Comparison of ENCODE assay signal across 10 mouse cellular contexts in the genomic region with DNA sequence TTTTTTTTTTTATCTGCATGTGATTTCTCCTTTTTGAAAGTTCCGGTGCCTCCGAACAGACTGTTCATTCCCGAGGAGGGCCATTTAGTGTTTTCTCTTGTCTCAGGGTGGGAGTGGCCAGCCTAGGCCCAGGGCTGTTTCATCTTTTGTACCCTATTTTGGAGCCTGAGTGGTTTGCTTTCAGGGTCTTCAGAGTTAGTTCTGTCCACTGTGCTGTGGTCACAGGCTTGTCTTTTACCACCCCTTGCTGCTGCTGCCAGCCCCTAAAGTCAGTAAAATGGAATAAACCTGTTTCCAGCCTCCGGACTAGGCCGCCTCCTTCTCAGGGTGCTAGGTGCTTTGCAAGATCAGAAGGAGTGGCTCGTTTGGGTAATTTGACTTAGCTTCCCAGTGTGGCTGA. TPM values are rescaled to one million over a fixed set of nuclear protein-coding genes. Genes with fewer than 3 reads are reported as not detected.
DNase-seq lines count a peak whose midpoint lies in the region; ATAC-seq and TF ChIP-seq lines count a peak whose summit lies in the region.
"Had no signal": no experiment of that assay in that cellular context is flagged by ENCODE, and none has a peak within 500 bp of the region (broad histone marks: within the 10 kb centered on the region; RNA-seq: fewer than 3 reads in every experiment).

No protein-coding gene starts in this region.

- no peak for DNase-seq in forebrain, embryonic 11.5 days (ENCODE audit: low spot score)
- no peak for DNase-seq in kidney, postnatal 0 days (ENCODE audit: low spot score)
- DNase-seq in kidney, postnatal 10 days = no peak
- DNase-seq in cerebellum, adult 9-11 months = no peak
- DNase-seq in cerebellum, postnatal 25 days = no peak
- DNase-seq: cerebellum, adult 18-20 months; layer of hippocampus, postnatal 36 days had no signal

- 47% methylated on average over 6 of the region's 6 CpGs for WGBS in forebrain, embryonic 13.5 days
- WGBS in forebrain, embryonic 11.5 days = 53% methylated on average over 6 of the region's 6 CpGs
- WGBS in kidney, postnatal 0 days = 64% methylated on average over 6 of the region's 6 CpGs
- 47% methylated on average over 6 of the region's 6 CpGs for WGBS in embryonic facial prominence, embryonic 15.5 days
- 60% methylated on average over 6 of the region's 6 CpGs for WGBS in midbrain, embryonic 12.5 days

- H3K4me3 ChIP-seq in forebrain, embryonic 13.5 days = no peak overlapping the region
- H3K4me3 ChIP-seq in forebrain, embryonic 11.5 days (ENCODE audit: low read depth, low read length) = no peak overlapping the region
- H3K4me3 ChIP-seq in kidney, postnatal 0 days (replicated peaks; ENCODE audit: low read depth, low read length) = no peak overlapping the region
- H3K4me3 ChIP-seq in embryonic facial prominence, embryonic 15.5 days (replicated peaks) = peak overlapping the region; percentile 37
- H3K4me3 ChIP-seq in midbrain, embryonic 12.5 days = no peak overlapping the region

- H3K27ac ChIP-seq in forebrain, embryonic 13.5 days = no peak overlapping the region
- no peak overlapping the region for H3K27ac ChIP-seq in forebrain, embryonic 11.5 days (ENCODE audit: low read depth, low read length)
- peak overlapping the region; percentile 67 for H3K27ac ChIP-seq in kidney, postnatal 0 days
- H3K27ac ChIP-seq in embryonic facial prominence, embryonic 15.5 days (replicated peaks) = peak overlapping the region; percentile 92
- 0 out of 2 replicates have a peak overlapping the region, but pooled peaks have one; percentile 49 for H3K27ac ChIP-seq in midbrain, embryonic 12.5 days (replicated peaks)

- TF ChIP-seq CTCF in kidney, postnatal 0 days (IDR thresholded peaks at IDR 0.05; ENCODE audit: low read depth) = no peak

- peak overlapping the region; percentile 59 for H3K4me2 ChIP-seq in forebrain, embryonic 13.5 days
- no peak overlapping the region for H3K4me2 ChIP-seq in forebrain, embryonic 11.5 days (ENCODE audit: low read depth, low read length, severe bottlenecking)
- H3K4me2 ChIP-seq in kidney, postnatal 0 days (ENCODE audit: low read length) = peak overlapping the region; percentile 68
- H3K4me2 ChIP-seq in embryonic facial prominence, embryonic 15.5 days (replicated peaks) = peak overlapping the region; percentile 61
- peak overlapping the region; percentile 43; the same call in 1 of the 2 replicates for H3K4me2 ChIP-seq in midbrain, embryonic 12.5 days (replicated peaks)

- H3K36me3 ChIP-seq in forebrain, embryonic 13.5 days (ENCODE audit: poor library complexity, severe bottlenecking) = no peaks in the 10 kb centered on the region
- H3K36me3 ChIP-seq in forebrain, embryonic 11.5 days (ENCODE audit: control insufficient read depth, insufficient read depth, low read length) = no peaks in the 10 kb centered on the region
- H3K36me3 ChIP-seq in kidney, postnatal 0 days (ENCODE audit: insufficient read depth, low read length) = no peaks in the 10 kb centered on the region
- no peaks in the 10 kb centered on the region for H3K36me3 ChIP-seq in embryonic facial prominence, embryonic 15.5 days
- no peaks in the 10 kb centered on the region for H3K36me3 ChIP-seq in midbrain, embryonic 12.5 days

- peaks cover 76% of the 10 kb centered on the region for H3K27me3 ChIP-seq in forebrain, embryonic 13.5 days
- peaks cover 30% of the 10 kb centered on the region for H3K27me3 ChIP-seq in forebrain, embryonic 11.5 days (ENCODE audit: control insufficient read depth, insufficient read depth, low read length)
- no peaks in the 10 kb centered on the region for H3K27me3 ChIP-seq in kidney, postnatal 0 days (ENCODE audit: insufficient read depth, low read length)
- no peaks in the 10 kb centered on the region for H3K27me3 ChIP-seq in embryonic facial prominence, embryonic 15.5 days
- peaks cover 58% of the 10 kb centered on the region for H3K27me3 ChIP-seq in midbrain, embryonic 12.5 days

- no peaks in the 10 kb centered on the region for H3K9me3 ChIP-seq in forebrain, embryonic 13.5 days (replicated peaks)
- H3K9me3 ChIP-seq in forebrain, embryonic 11.5 days (ENCODE audit: control insufficient read depth, low read length) = no peaks in the 10 kb centered on the region
- H3K9me3 ChIP-seq in kidney, postnatal 0 days (replicated peaks; ENCODE audit: low read length) = no peaks in the 10 kb centered on the region
- no peaks in the 10 kb centered on the region for H3K9me3 ChIP-seq in embryonic facial prominence, embryonic 15.5 days (replicated peaks)
- no peaks in the 10 kb centered on the region for H3K9me3 ChIP-seq in midbrain, embryonic 12.5 days

- no peak for ATAC-seq in forebrain, embryonic 13.5 days
- no peak for ATAC-seq in forebrain, embryonic 11.5 days (replicated peaks; ENCODE audit: low FRiP score)
- ATAC-seq in kidney, postnatal 0 days (replicated peaks; ENCODE audit: low FRiP score, low read depth) = no peak
- no peak for ATAC-seq in embryonic facial prominence, embryonic 15.5 days (ENCODE audit: insufficient number of reproducible peaks, low FRiP score, low TSS enrichment, low read depth)
- ATAC-seq in midbrain, embryonic 12.5 days (ENCODE audit: low FRiP score, low read depth) = no peak

- H3K9ac ChIP-seq in forebrain, embryonic 13.5 days = no peak overlapping the region
- H3K9ac ChIP-seq in forebrain, embryonic 11.5 days (ENCODE audit: low read length) = no peak overlapping the region
- no peak overlapping the region for H3K9ac ChIP-seq in kidney, postnatal 0 days (ENCODE audit: low read depth, low read length)
- H3K9ac ChIP-seq in embryonic facial prominence, embryonic 15.5 days = no peak overlapping the region
- H3K9ac ChIP-seq in midbrain, embryonic 12.5 days (replicated peaks) = no peak overlapping the region

- H3K4me1 ChIP-seq in forebrain, embryonic 13.5 days = peaks cover 39% of the 10 kb centered on the region
- peaks cover 12% of the 10 kb centered on the region for H3K4me1 ChIP-seq in forebrain, embryonic 11.5 days (replicated peaks; ENCODE audit: control insufficient read depth, insufficient read depth, low read length)
- peaks cover 17% of the 10 kb centered on the region; the same call in 1 of the 2 replicates for H3K4me1 ChIP-seq in kidney, postnatal 0 days (replicated peaks; ENCODE audit: insufficient read depth, low read length)
- peaks cover 46% of the 10 kb centered on the region for H3K4me1 ChIP-seq in embryonic facial prominence, embryonic 15.5 days
- peaks cover 35% of the 10 kb centered on the region for H3K4me1 ChIP-seq in midbrain, embryonic 12.5 days

RNA-seq across cellular contexts. Expression of a gene that starts 2.6 kb away (rescaled TPM):
- polyA plus RNA-seq in forebrain, embryonic 13.5 days (2015; fragmentation: Nextera tagmentation; extraction: Ambion mirVana) = 1.8 and 2.5 TPM in 2 replicates
- 28.2 and 31.5 TPM in 2 replicates for polyA plus RNA-seq in forebrain, embryonic 11.5 days (2014; fragmentation: Nextera tagmentation; extraction: Ambion mirVana)
- polyA plus RNA-seq in kidney, postnatal 0 days (2015; fragmentation: Nextera tagmentation; extraction: Ambion mirVana) = 48.6 and 53.2 TPM in 2 replicates
- 118 and 123 TPM in 2 replicates for polyA plus RNA-seq in embryonic facial prominence, embryonic 15.5 days (2015; fragmentation: Nextera tagmentation; extraction: Ambion mirVana)
- polyA plus RNA-seq in midbrain, embryonic 12.5 days (2016; fragmentation: Nextera tagmentation; extraction: Ambion mirVana) = 24.1 and 31.0 TPM in 2 replicates

RNA-seq across cellular contexts. Expression of a gene that starts 38.2 kb away (rescaled TPM):
- polyA plus RNA-seq in forebrain, embryonic 13.5 days (2015; fragmentation: Nextera tagmentation; extraction: Ambion mirVana) = 0.08 TPM in 1 of 2 replicates, not detected in the other
- 0.07 TPM in 1 of 2 replicates, not detected in the other for polyA plus RNA-seq in forebrain, embryonic 11.5 days (2014; fragmentation: Nextera tagmentation; extraction: Ambion mirVana)
- polyA plus RNA-seq in kidney, postnatal 0 days (2015; fragmentation: Nextera tagmentation; extraction: Ambion mirVana) = not detected in 2 replicates
- polyA plus RNA-seq in embryonic facial prominence, embryonic 15.5 days (2015; fragmentation: Nextera tagmentation; extraction: Ambion mirVana) = 0.25 and 0.52 TPM in 2 replicates
- polyA plus RNA-seq in midbrain, embryonic 12.5 days (2016; fragmentation: Nextera tagmentation; extraction: Ambion mirVana) = 0.08 and 0.10 TPM in 2 replicates

Comparison
In these comparisons a context has a peak if more than half of its experiments do, and no peak if none do; other contexts are left out.
1. H3K27ac ChIP-seq: peak in kidney, postnatal 0 days (single experiment), embryonic facial prominence, embryonic 15.5 days (single experiment) and midbrain, embryonic 12.5 days (single experiment); none in forebrain, embryonic 13.5 days (single experiment) and forebrain, embryonic 11.5 days (single experiment).